Mouse (Mus musculus) forebrain, postnatal 0 days (tissue): ENCODE measurements around the gene Six3. TPM values are rescaled to one million over a fixed set of nuclear protein-coding genes. Genes with fewer than 3 reads are reported as not detected.
A peak's percentile ranks its signal among the peaks of the same experiment; 100 is the strongest.

Experiments used
- ATAC-seq: fragments of 200-750 bp; cut with Nextera tagmentation; 2 replicates; pipeline ENCODE4 v1.8.0; 2017; ENCODE audit warnings: mild to moderate bottlenecking, moderate library complexity
- DNase-seq: peaks from one replicate; pipeline ENCODE4 v3.0.0-alpha.2; 2015
- H3K27ac ChIP-seq: fragments of 300-500 bp; sonication (generic); 2 replicates; pipeline ENCODE4 v1.5.1; 2014; ENCODE audit warnings: low read depth, mild to moderate bottlenecking, antibody characterized with exemption, low read length, moderate library complexity, mixed read lengths
- H3K27me3 ChIP-seq: fragments of 300-500 bp; sonication (generic); 2 replicates; pipeline ENCODE4 v1.6.1; 2014; ENCODE audit warnings: mild to moderate bottlenecking, low read length, mixed read lengths; ENCODE audit not compliant: insufficient read depth
- H3K36me3 ChIP-seq: fragments of 300-500 bp; sonication (generic); 2 replicates; pipeline ENCODE4 v1.6.1; 2014; ENCODE audit warnings: mild to moderate bottlenecking, moderate library complexity; ENCODE audit not compliant: insufficient read depth
- H3K4me1 ChIP-seq: fragments of 300-500 bp; sonication (generic); 2 replicates; pipeline ENCODE4 v1.6.1; 2014; ENCODE audit warnings: antibody characterized with exemption; ENCODE audit not compliant: insufficient read depth
- H3K4me2 ChIP-seq: fragments of 300-500 bp; sonication (generic); 2 replicates; pipeline ENCODE4 v1.6.1; 2014; ENCODE audit warnings: low read depth, mild to moderate bottlenecking, moderate library complexity
- H3K4me3 ChIP-seq: fragments of 300-500 bp; sonication (generic); 2 replicates; pipeline ENCODE4 v1.5.1; 2014; ENCODE audit warnings: low read depth, low read length, mixed read lengths
- H3K9ac ChIP-seq: fragments of 300-500 bp; sonication (generic); 2 replicates; pipeline ENCODE4 v1.6.1; 2014; ENCODE audit warnings: mild to moderate bottlenecking
- H3K9me3 ChIP-seq: fragments of 300-500 bp; sonication (generic); 2 replicates; pipeline ENCODE4 v1.6.1; 2016; ENCODE audit warnings: low read length
- CTCF ChIP-seq: sonication (generic); IDR thresholded peaks from 2 replicates; pipeline ENCODE4 v1.5.1; 2016; ENCODE audit warnings: antibody characterized with exemption, control low read depth, low read depth
- WGBS: fragments of 180-500 bp; shearing (Covaris S2); extraction: QIAGEN DNeasy Blood & Tissue Kit; methylation state at CpG from one replicate; pipeline ENCODE4 v1.1.7; 2014; 5-methylcytosine and 5-hydroxymethylcytosine counted together
- polyA plus RNA-seq: library from polyadenylated mRNA; unstranded; fragments of >200 nt; fragmentation: Nextera tagmentation; extraction: Ambion mirVana; gene quantifications from 2 replicates; pipeline ENCODE4 v1.2.1, GENCODE M21; 2015
- total RNA-seq: library from RNA; depleted of rRNA; stranded (reverse); fragments of >200 nt; gene quantifications from 2 replicates; pipeline ENCODE4 v1.2.3, GENCODE M21; 2014

The Six3 gene
- total and polyA plus RNA-seq, 2 experiments from 2014 or later, result 12.0 to 16.6 TPM

GRCm38 (mm10) chr17:85624981-85625940, 11.9 kb downstream of the Six3 start:
- Histone ChIP-seq H3K9ac (peak overlapping the region; percentile 29; the same call in 1 of the 2 replicates), H3K4me1 (no peaks in the 10 kb centered on the region), H3K9me3 (no peaks in the 10 kb centered on the region), H3K27me3 (peaks cover 48% of the 10 kb centered on the region), H3K27ac (0 out of 2 replicates have a peak overlapping the region, but pooled peaks have one; percentile 22), H3K36me3 (no peaks in the 10 kb centered on the region), H3K4me2 (peak overlapping the region; percentile 23), H3K4me3 (peak overlapping the region; percentile 23)
- DNase-seq, result no peak
- WGBS, result 11% methylated on average over 26 of the region's 26 CpGs
- no peak for ATAC-seq
- no peak for TF ChIP-seq CTCF

GRCm38 (mm10) chr17:85626091-85626860, 12.9 kb downstream of the Six3 start:
- Histone ChIP-seq H3K4me2 (0 out of 2 replicates have a peak overlapping the region, but pooled peaks have one; percentile 23), H3K4me3 (no peak overlapping the region), H3K4me1 (no peaks in the 10 kb centered on the region), H3K9me3 (no peaks in the 10 kb centered on the region), H3K27me3 (peaks cover 54% of the 10 kb centered on the region), H3K36me3 (no peaks in the 10 kb centered on the region), H3K27ac (no peak overlapping the region), H3K9ac (no peak overlapping the region)
- no peak for ATAC-seq
- 42% methylated on average over 14 of the region's 14 CpGs for WGBS
- no peak for TF ChIP-seq CTCF
- no peak for DNase-seq

GRCm38 (mm10) chr17:85627751-85628150, 14.3 kb downstream of the Six3 start:
- peaks cover 48% of the 10 kb centered on the region for H3K27me3 ChIP-seq
- DNase-seq (no peak), ATAC-seq (no peak)
- H3K9ac ChIP-seq, result no peak overlapping the region
- no peak overlapping the region for H3K27ac ChIP-seq
- 61% methylated on average over 5 of the region's 5 CpGs for WGBS
- no peak overlapping the region for H3K4me3 ChIP-seq
- TF ChIP-seq CTCF, result no peak
- H3K4me1 ChIP-seq, result no peaks in the 10 kb centered on the region
- no peaks in the 10 kb centered on the region for H3K9me3 ChIP-seq
- no peaks in the 10 kb centered on the region for H3K36me3 ChIP-seq
- no peak overlapping the region for H3K4me2 ChIP-seq

GRCm38 (mm10) chr17:85628811-85629210, 15.4 kb downstream of the Six3 start:
- no peaks in the 10 kb centered on the region for H3K36me3 ChIP-seq
- H3K9me3 ChIP-seq, result no peaks in the 10 kb centered on the region
- no peak overlapping the region for H3K9ac ChIP-seq
- H3K4me3 ChIP-seq, result no peak overlapping the region
- no peak for TF ChIP-seq CTCF
- no peaks in the 10 kb centered on the region for H3K4me1 ChIP-seq
- DNase-seq (no peak), ATAC-seq (0 out of 2 replicates have a peak, but pooled peaks have one; percentile 30)
- 7% methylated on average over 8 of the region's 8 CpGs for WGBS
- no peak overlapping the region for H3K4me2 ChIP-seq
- H3K27me3 ChIP-seq, result peaks cover 47% of the 10 kb centered on the region
- no peak overlapping the region for H3K27ac ChIP-seq

GRCm38 (mm10) chr17:85629396-85629795, 16.0 kb downstream of the Six3 start:
- 86% methylated on average over 1 of the region's 1 CpGs for WGBS
- TF ChIP-seq CTCF, result no peak
- H3K36me3 ChIP-seq, result no peaks in the 10 kb centered on the region
- H3K9me3 ChIP-seq, result no peaks in the 10 kb centered on the region
- no peak for ATAC-seq
- H3K27ac ChIP-seq, result no peak overlapping the region
- H3K27me3 ChIP-seq, result peaks cover 53% of the 10 kb centered on the region
- H3K9ac ChIP-seq, result no peak overlapping the region
- H3K4me1 ChIP-seq, result no peaks in the 10 kb centered on the region
- no peak overlapping the region for H3K4me2 ChIP-seq
- H3K4me3 ChIP-seq, result no peak overlapping the region
- DNase-seq, result no peak

- no peaks in the 10 kb centered on the region for H3K4me1 ChIP-seq
- no peak overlapping the region for H3K27ac ChIP-seq
- no peak for TF ChIP-seq CTCF
- H3K4me2 ChIP-seq, result no peak overlapping the region
- no peak overlapping the region for H3K4me3 ChIP-seq
- no peak overlapping the region for H3K9ac ChIP-seq
- no peak for DNase-seq
- peaks cover 53% of the 10 kb centered on the region for H3K27me3 ChIP-seq
- no peaks in the 10 kb centered on the region for H3K9me3 ChIP-seq
- H3K36me3 ChIP-seq, result no peaks in the 10 kb centered on the region
- ATAC-seq, result no peak
- 51% methylated on average over 22 of the region's 22 CpGs for WGBS
These were observed 17.1 kb downstream of the Six3 start for GRCm38 (mm10) chr17:85630296-85631050.
